Mouse (Mus musculus) right cerebral cortex, postnatal 4 days (tissue): ENCODE measurements around the gene Map3k3.
"Not testable (repeated sequence)": the region's sequence is repeated elsewhere in the genome, so short reads cannot be mapped to it uniquely, and the experiment has no call there.

Experiments used
- DNase-seq: peaks from one replicate; pipeline ENCODE4 v3.0.0-alpha.2; 2022

Gene Map3k3

DNA sequence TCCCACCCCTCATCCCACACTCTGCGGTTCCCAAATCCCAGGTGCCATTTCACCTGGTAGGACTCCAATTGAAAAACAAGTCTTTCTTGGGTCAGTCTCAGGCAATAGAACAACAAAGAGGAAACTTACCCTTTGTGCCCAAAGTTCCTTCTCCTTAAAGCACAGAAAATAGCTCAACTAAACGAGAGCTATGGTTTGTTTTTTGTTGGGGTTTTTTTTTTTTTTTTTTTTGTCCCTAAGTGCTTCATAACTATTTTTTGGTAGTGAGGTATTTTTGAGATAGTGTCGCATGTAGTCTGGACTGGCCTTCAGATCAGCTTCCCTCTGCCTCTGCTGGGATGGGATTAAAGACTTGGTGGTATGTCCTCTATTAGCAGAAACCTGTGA is 109.7 kb downstream of the Map3k3 start:
- DNase-seq, result no peak

GRCm38 (mm10) chr11:106194891-106195290 is 110.5 kb downstream of the Map3k3 start:
- DNase-seq, result no peak

GRCm38 (mm10) chr11:106195341-106195740 is 110.9 kb downstream of the Map3k3 start:
- DNase-seq, result no peak

GRCm38 (mm10) chr11:106198277-106198676 is 113.9 kb downstream of the Map3k3 start:
- DNase-seq, result no peak

DNA sequence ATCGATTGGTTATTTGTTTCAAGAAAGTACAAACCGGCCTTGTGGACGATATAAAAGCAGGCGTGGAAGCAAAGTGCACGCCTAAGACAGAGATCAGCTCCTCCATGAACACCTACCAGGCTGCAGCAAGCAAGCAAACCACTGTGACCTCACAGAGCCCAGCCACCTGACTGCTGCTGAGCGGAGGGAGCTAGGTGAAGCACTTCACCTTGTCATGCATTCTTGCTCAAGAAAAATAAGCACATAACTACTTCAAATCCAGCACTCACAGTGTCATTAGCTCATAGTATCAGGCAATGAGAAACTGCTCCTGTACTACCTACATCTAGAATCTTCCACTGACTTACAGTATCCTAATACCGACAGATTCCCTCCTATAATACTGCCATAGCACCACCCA is 115.6 kb downstream of the Map3k3 start:
- DNase-seq, result not testable (repeated sequence)

GRCm38 (mm10) chr11:106200756-106201155 is 116.3 kb downstream of the Map3k3 start:
- no peak for DNase-seq

- DNase-seq, result no peak
These were observed 117.1 kb downstream of the Map3k3 start for GRCm38 (mm10) chr11:106201337-106202122.

DNA sequence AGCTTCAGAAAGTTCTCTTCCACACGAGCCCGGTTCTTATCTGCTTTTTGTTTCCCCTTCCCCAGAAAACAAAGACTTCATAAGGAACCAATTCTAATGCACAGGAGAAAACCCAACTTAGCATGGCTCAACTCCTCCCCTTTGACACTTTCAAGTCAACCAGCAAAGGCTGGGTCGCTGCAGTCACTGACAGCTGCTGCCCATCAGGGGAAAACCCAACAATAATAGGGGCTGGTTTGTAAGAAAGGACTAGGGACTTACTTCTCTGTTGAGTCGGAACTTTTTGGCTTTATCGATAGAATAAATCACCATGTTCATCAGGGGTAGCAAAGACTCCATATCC is 117.7 kb downstream of the Map3k3 start, which contains the start of gene Strada:
TSS of gene Strada (minus strand) at position 46 of the 343 bp plus-strand sequence.
- no peak for DNase-seq
